Mouse (Mus musculus): ENCODE results near the gene Cast.

DNA sequence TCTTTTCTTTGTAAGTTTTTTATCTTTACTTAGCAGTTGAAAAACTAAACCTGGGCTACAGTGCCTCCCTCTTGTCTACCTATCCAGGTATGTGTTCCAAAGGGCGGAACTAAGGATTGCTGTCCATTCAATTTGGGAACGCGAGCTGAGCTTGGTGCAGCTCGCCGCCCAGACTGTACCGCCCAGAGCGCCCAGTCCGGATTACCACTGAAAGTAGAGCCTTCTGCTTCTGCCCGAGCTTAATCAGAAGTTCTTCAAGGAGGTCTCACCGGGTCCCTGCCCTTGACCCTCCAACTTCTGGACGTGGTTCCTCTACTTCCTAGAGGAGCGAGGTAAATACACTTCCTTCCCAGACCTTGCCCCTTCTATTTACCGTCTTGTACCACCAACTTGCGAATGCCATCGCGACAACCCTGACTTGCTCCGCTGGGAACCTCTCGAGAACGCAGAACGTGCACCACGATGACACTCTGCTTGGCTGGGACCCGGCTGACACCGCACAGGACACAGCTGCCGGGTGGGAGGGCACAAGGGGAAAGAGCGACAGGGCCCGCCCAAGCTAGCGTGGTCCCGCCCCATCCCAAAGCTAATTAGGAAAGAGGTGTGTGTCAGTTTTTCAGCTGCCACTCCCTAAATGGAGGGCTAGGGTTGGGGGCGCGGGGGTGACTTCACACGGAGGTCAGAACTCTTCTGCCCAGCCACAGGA, 1.0 kb downstream of the Cast start:
- TF ChIP-seq CTCF (IDR thresholded peaks at IDR 0.05; ENCODE audit: extremely low read depth, insufficient read length, insufficient replicate concordance, low read depth, low read length) (no peak), POLR2A (IDR thresholded peaks at IDR 0.05; ENCODE audit: low read depth, low read length) (peak; percentile 47; the same call in 1 of the 2 replicates)
